ENCODE assay signal across 10 mouse cellular contexts in the genomic region with DNA sequence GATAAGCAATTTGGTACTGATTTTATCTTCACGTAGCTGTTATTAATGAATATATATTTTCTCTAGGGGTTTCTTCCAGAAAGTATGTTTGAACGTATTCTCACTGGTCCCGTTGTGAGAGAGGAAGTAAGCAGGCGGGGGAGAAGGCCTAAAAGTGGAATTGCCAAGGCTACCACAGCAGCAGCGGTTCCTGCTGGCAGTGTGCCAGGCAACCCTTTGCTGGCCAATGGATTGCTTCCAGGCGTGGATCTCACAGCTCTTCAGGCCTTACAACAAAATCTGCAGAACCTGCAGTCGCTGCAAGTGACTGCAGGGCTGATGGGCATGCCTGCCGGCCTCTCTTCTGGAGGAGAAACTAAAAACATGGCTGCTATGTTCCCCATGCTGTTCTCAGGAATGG. TPM values are rescaled to one million over a fixed set of nuclear protein-coding genes. Genes with fewer than 3 reads are reported as not detected.
DNase-seq lines count a peak whose midpoint lies in the region; ATAC-seq lines count a peak whose summit lies in the region.
"Had no signal": no experiment of that assay in that cellular context is flagged by ENCODE, and none has a peak within 500 bp of the region (broad histone marks: within the 10 kb centered on the region; RNA-seq: fewer than 3 reads in every experiment).

No protein-coding gene starts in this region.

- peak; percentile 47 for DNase-seq in gastrocnemius, adult 18-20 months (ENCODE audit: low spot score)
- no peak for DNase-seq in gastrocnemius, postnatal 25 days
- peak; percentile 85 for DNase-seq in adrenal gland, postnatal 14 days
- peak; percentile 76 to 81 for DNase-seq in heart, postnatal 14 days
- peak; percentile 76 to 81 for DNase-seq in layer of hippocampus, postnatal 10 days (ENCODE audit: low spot score in 2 of 2)
- DNase-seq in spleen, postnatal 36 days (ENCODE audit: low spot score in 2 of 2), result peak; percentile 18 to 40

- H3K27me3 ChIP-seq in forebrain, embryonic 15.5 days, result no peaks in the 10 kb centered on the region
- H3K27me3 ChIP-seq: embryonic facial prominence, embryonic 15.5 days; neural tube, embryonic 12.5 days had no signal

- WGBS in forebrain, embryonic 15.5 days, result 20% methylated on average over 8 of the region's 8 CpGs
- under 1% methylated on average over 8 of the region's 8 CpGs for WGBS in macrophage (ENCODE audit: missing documents)

- H3K27ac ChIP-seq in forebrain, embryonic 15.5 days (replicated peaks), result peak overlapping the region; percentile 50; the same call in 1 of the 2 replicates
- peak overlapping the region; percentile 45 for H3K27ac ChIP-seq in macrophage
- H3K27ac ChIP-seq: embryonic facial prominence, embryonic 15.5 days; neural tube, embryonic 12.5 days had no signal

- H3K4me2 ChIP-seq in forebrain, embryonic 15.5 days (replicated peaks), result no peak overlapping the region
- H3K4me2 ChIP-seq: embryonic facial prominence, embryonic 15.5 days; neural tube, embryonic 12.5 days had no signal

- intact Hi-C loops in heart, postnatal 14 days (cut with DNase I), result no loop called here

- H3K36me3 ChIP-seq in forebrain, embryonic 15.5 days, result peaks cover 68% of the 10 kb centered on the region
- peaks cover 14% of the 10 kb centered on the region; the same call in 1 of the 2 replicates for H3K36me3 ChIP-seq in macrophage (ENCODE audit: inconsistent target)

- no peaks in the 10 kb centered on the region for H3K9me3 ChIP-seq in forebrain, embryonic 15.5 days
- H3K9me3 ChIP-seq: embryonic facial prominence, embryonic 15.5 days; neural tube, embryonic 12.5 days had no signal

- no peak overlapping the region for H3K9ac ChIP-seq in forebrain, embryonic 15.5 days (replicated peaks)
- H3K9ac ChIP-seq: embryonic facial prominence, embryonic 15.5 days; neural tube, embryonic 12.5 days had no signal

- no peak for ATAC-seq in forebrain, embryonic 15.5 days (replicated peaks)

- H3K4me3 ChIP-seq in forebrain, embryonic 15.5 days, result no peak overlapping the region
- no peak overlapping the region for H3K4me3 ChIP-seq in macrophage (ENCODE audit: inconsistent target)
- H3K4me3 ChIP-seq: embryonic facial prominence, embryonic 15.5 days; neural tube, embryonic 12.5 days had no signal

- no peaks in the 10 kb centered on the region for H3K79me2 ChIP-seq in macrophage (ENCODE audit: inconsistent target)

- H3K4me1 ChIP-seq in forebrain, embryonic 15.5 days, result peaks cover 4% of the 10 kb centered on the region
- H3K4me1 ChIP-seq: embryonic facial prominence, embryonic 15.5 days; neural tube, embryonic 12.5 days had no signal

RNA-seq across cellular contexts. Expression of a gene that starts 18.8 kb away (rescaled TPM):
- 10 to 100 TPM; 35.9 to 41.8 TPM for total RNA-seq in gastrocnemius, adult 18-20 months (2021)
- total RNA-seq in gastrocnemius, postnatal 25 days (2021), result 10 to 100 TPM; 27.0 to 31.6 TPM
- total RNA-seq in adrenal gland, postnatal 14 days (2021), result 32.3 and 40.2 TPM in 2 replicates
- polyA plus RNA-seq in forebrain, embryonic 15.5 days (2015; fragmentation: Nextera tagmentation; extraction: Ambion mirVana), result 20.5 and 22.0 TPM in 2 replicates
- 10 to 100 TPM; 24.6 to 27.9 TPM for total RNA-seq in heart, postnatal 14 days (2021)
- total RNA-seq in layer of hippocampus, postnatal 10 days (2021), result 10 to 100 TPM; 29.1 to 29.7 TPM
- 100 to 1,000 TPM in 3 of 26 experiments, 10 to 100 TPM in 23; 19.0 to 141 (median 70.5) TPM for total RNA-seq in macrophage (2018; cell fraction: chromatin; rRNA removed)
- 10 to 100 TPM; 23.6 to 47.3 (median 33.5) TPM for total RNA-seq in macrophage (2018; cell fraction: cytosol; rRNA removed)
- total RNA-seq in macrophage (2018; cell fraction: nucleus; rRNA removed), result 10 to 100 TPM; 21.5 to 96.9 (median 45.3) TPM
- polyA plus RNA-seq in macrophage (2018), result 21.8 to 79.1 TPM (median 32.3 TPM) in 3 replicates
